Mouse (Mus musculus) cerebellum, adult 8-10 months (tissue): ENCODE measurements at regions not wholly inside any gene's neighbourhood (a gene's known extent, or its start where the extent isn't known, plus 50 kb on each side); places are given as distances from the start of the nearest gene placed in this dataset.

Experiments
- DNase-seq: peaks from one replicate; pipeline ENCODE4 v3.0.0; 2022

GRCm38 (mm10) chr12:9934158-9934557 lies 364.2 kb downstream of the Osr1 start:
- no peak for DNase-seq

- no peak for DNase-seq
Measured at GRCm38 (mm10) chr12:9941357-9941756, 371.4 kb downstream of the Osr1 start.

GRCm38 (mm10) chr12:9941823-9942222 lies 371.9 kb downstream of the Osr1 start:
- no peak for DNase-seq

GRCm38 (mm10) chr12:9948784-9949183 lies 378.9 kb downstream of the Osr1 start:
- DNase-seq: no peak

- no peak for DNase-seq
Measured at GRCm38 (mm10) chr12:9952372-9952771, 382.5 kb downstream of the Osr1 start.

- DNase-seq: no peak
Measured at GRCm38 (mm10) chr12:9954178-9954888, 384.4 kb downstream of the Osr1 start.

- no peak for DNase-seq
Measured at GRCm38 (mm10) chr12:9969390-9969789, 399.5 kb downstream of the Osr1 start.

GRCm38 (mm10) chr12:9970771-9971170 lies 399.0 kb upstream of the Nt5c1b start:
- no peak for DNase-seq

- DNase-seq: no peak
Measured at GRCm38 (mm10) chr12:9978494-9979112, 391.2 kb upstream of the Nt5c1b start.

GRCm38 (mm10) chr12:9979113-9979507 lies 390.7 kb upstream of the Nt5c1b start:
- no peak for DNase-seq

- no peak for DNase-seq
Measured at GRCm38 (mm10) chr12:9991305-9991704, 378.5 kb upstream of the Nt5c1b start.

GRCm38 (mm10) chr12:9995670-9996069 lies 374.1 kb upstream of the Nt5c1b start:
- DNase-seq: no peak

GRCm38 (mm10) chr12:9996455-9997189 lies 373.2 kb upstream of the Nt5c1b start:
- DNase-seq: no peak

GRCm38 (mm10) chr12:9997190-9997561 lies 372.6 kb upstream of the Nt5c1b start:
- no peak for DNase-seq

GRCm38 (mm10) chr12:9997571-9997970 lies 372.2 kb upstream of the Nt5c1b start:
- DNase-seq: no peak

- DNase-seq: no peak
Measured at GRCm38 (mm10) chr12:9999933-10000332, 369.8 kb upstream of the Nt5c1b start.

- no peak for DNase-seq
Measured at GRCm38 (mm10) chr12:10008473-10008872, 361.3 kb upstream of the Nt5c1b start.

- no peak for DNase-seq
Measured at GRCm38 (mm10) chr12:10016710-10017581, 352.8 kb upstream of the Nt5c1b start.

GRCm38 (mm10) chr12:10035479-10035878 lies 334.3 kb upstream of the Nt5c1b start:
- DNase-seq: no peak

- DNase-seq: no peak
Measured at GRCm38 (mm10) chr12:10062006-10062514, 307.7 kb upstream of the Nt5c1b start.

- DNase-seq: no peak
Measured at GRCm38 (mm10) chr12:10078341-10078740, 291.4 kb upstream of the Nt5c1b start.

GRCm38 (mm10) chr12:10079482-10079881 lies 290.3 kb upstream of the Nt5c1b start:
- DNase-seq: no peak
